Mouse (Mus musculus): ENCODE results near the gene Trim65. TPM values are rescaled to one million over a fixed set of nuclear protein-coding genes. Genes with fewer than 3 reads are reported as not detected.

Trim65 gene
- total and polyA plus RNA-seq, 3 experiments: 0.66 to 2.0 (median 1.4) TPM

GRCm38 (mm10) chr11:116076266-116076540, 54.7 kb downstream of the Trim65 start:
- Histone ChIP-seq H3K4me1 (ENCODE audit: control insufficient read depth in 1 of 2, insufficient read depth in 2 of 2) (peaks cover 7 to 37% of the 10 kb centered on the region in 2 experiments), H3K9me3 (replicated peaks; ENCODE audit: low read length) (no peaks in the 10 kb centered on the region), H3K27ac (ENCODE audit: insufficient read depth, low read depth) (no peak overlapping the region), H3K4me2 (ENCODE audit: insufficient read depth, low read depth, poor library complexity, severe bottlenecking) (no peak overlapping the region), H3K79me2 (replicated peaks; ENCODE audit: control insufficient read depth, extremely low read depth, insufficient read depth, poor library complexity, severe bottlenecking) (no peaks in the 10 kb centered on the region), H3K9ac (ENCODE audit: insufficient read depth, low read depth) (no peak overlapping the region), H3K27me3 (replicated peaks) (no peaks in the 10 kb centered on the region), H3K36me3 (replicated peaks in 1 of 2; ENCODE audit: control insufficient read depth in 1 of 2, insufficient read depth in 1 of 2, low read length in 1 of 2) (peaks cover 23 to 62% of the 10 kb centered on the region in 2 experiments), H3K4me3 (replicated peaks in 1 of 3; ENCODE audit: low read depth in 2 of 3, low read length in 2 of 3, poor library complexity in 1 of 3) (peak overlapping the region in 1 of 3 experiments; percentile 59)
- TF ChIP-seq CHD2 (IDR thresholded peaks at IDR 0.05; ENCODE audit: low read length) (no peak), E2F4 (IDR thresholded peaks at IDR 0.05; ENCODE audit: insufficient replicate concordance, low read depth, low read length) (no peak), JUND (conservative IDR thresholded peaks at IDR 0.05; ENCODE audit: low read depth, low read length) (no peak), TBP (conservative IDR thresholded peaks at IDR 0.05; ENCODE audit: low read depth, low read length) (no peak), CHD1 (IDR thresholded peaks at IDR 0.05; ENCODE audit: low read depth, low read length) (no peak), ZMIZ1 (IDR thresholded peaks at IDR 0.05; ENCODE audit: low read depth, low read length) (no peak), MXI1 (IDR thresholded peaks at IDR 0.05; ENCODE audit: low read depth, low read length) (no peak), RCOR1 (conservative IDR thresholded peaks at IDR 0.05; ENCODE audit: low read depth, low read length) (no peak), GABPA (IDR thresholded peaks at IDR 0.05; ENCODE audit: insufficient replicate concordance, low read depth, low read length) (no peak), ZC3H11A (IDR thresholded peaks at IDR 0.05; ENCODE audit: low read depth, low read length) (no peak), SIN3A (IDR thresholded peaks at IDR 0.05; ENCODE audit: low read length) (no peak), RAD21 (IDR thresholded peaks at IDR 0.05; ENCODE audit: low read depth, low read length) (no peak), TCF12 (IDR thresholded peaks at IDR 0.05; ENCODE audit: low read depth, low read length) (no peak), MYC (IDR thresholded peaks at IDR 0.05; ENCODE audit: low read depth, low read length) (no peak)
- dilution Hi-C loops (cut with MboI; ENCODE audit: extremely low pct_ligation_motif_present, extremely low pct_unique_long_range_greater_than_20kb, low sequenced_read_pairs): no loop called here
- in situ Hi-C loops (cut with MboI; ENCODE audit: low pct_ligation_motif_present, low pct_unique_long_range_greater_than_20kb, low sequenced_read_pairs): no loop called here
- no peak for DNase-seq (ENCODE audit: extremely low read depth)

- TF ChIP-seq KAT2A (IDR thresholded peaks at IDR 0.05; ENCODE audit: insufficient replicate concordance, low read length) (no peak), EP300 (IDR thresholded peaks at IDR 0.05; ENCODE audit: low read length) (no peak), MAX (IDR thresholded peaks at IDR 0.05; ENCODE audit: low read length) (no peak), TCF12 (IDR thresholded peaks at IDR 0.05; ENCODE audit: low read depth, low read length) (no peak), IRF4 (IDR thresholded peaks at IDR 0.05; ENCODE audit: low read depth, low read length) (no peak), CHD1 (IDR thresholded peaks at IDR 0.05; ENCODE audit: low read depth, low read length) (no peak), JUND (conservative IDR thresholded peaks at IDR 0.05; ENCODE audit: low read depth, low read length) (no peak), NELFE (IDR thresholded peaks at IDR 0.05; ENCODE audit: low read depth, low read length) (no peak), JUN (IDR thresholded peaks at IDR 0.05; ENCODE audit: insufficient read depth, low read depth, low read length) (no peak), SMC3 (IDR thresholded peaks at IDR 0.05; ENCODE audit: low read depth, low read length) (no peak), USF1 (IDR thresholded peaks at IDR 0.05; ENCODE audit: low read depth, low read length) (no peak), RAD21 (IDR thresholded peaks at IDR 0.05; ENCODE audit: low read depth, low read length) (no peak), MAZ (IDR thresholded peaks at IDR 0.05; ENCODE audit: low read depth, low read length) (no peak), ZC3H11A (IDR thresholded peaks at IDR 0.05; ENCODE audit: low read depth, low read length) (no peak), ELF1 (IDR thresholded peaks at IDR 0.05; ENCODE audit: low read depth, low read length) (no peak), HCFC1 (IDR thresholded peaks at IDR 0.05; ENCODE audit: low read depth, low read length) (no peak), MYC (IDR thresholded peaks at IDR 0.05; ENCODE audit: low read depth, low read length) (no peak)
- in situ Hi-C loops (cut with MboI; ENCODE audit: low pct_ligation_motif_present, low pct_unique_long_range_greater_than_20kb, low sequenced_read_pairs) (no loop called here), dilution Hi-C loops (cut with MboI; ENCODE audit: extremely low pct_ligation_motif_present, extremely low pct_unique_long_range_greater_than_20kb, low sequenced_read_pairs) (no loop called here)
- H3K4me3 ChIP-seq (replicated peaks in 1 of 3; ENCODE audit: low read depth in 2 of 3, low read length in 2 of 3, poor library complexity in 1 of 3): no peak overlapping the region
- peaks cover 18 to 57% of the 10 kb centered on the region in 2 experiments for H3K36me3 ChIP-seq (replicated peaks in 1 of 2; ENCODE audit: control insufficient read depth in 1 of 2, insufficient read depth in 1 of 2, low read length in 1 of 2)
- H3K27ac ChIP-seq (ENCODE audit: insufficient read depth, low read depth): no peak overlapping the region
- no peak overlapping the region for H3K9ac ChIP-seq (ENCODE audit: insufficient read depth, low read depth)
- no peaks in the 10 kb centered on the region for H3K27me3 ChIP-seq (replicated peaks)
- H3K4me2 ChIP-seq (ENCODE audit: insufficient read depth, low read depth, poor library complexity, severe bottlenecking): no peak overlapping the region
- DNase-seq (ENCODE audit: extremely low read depth): no peak
- peaks cover 7 to 38% of the 10 kb centered on the region in 2 experiments for H3K4me1 ChIP-seq (ENCODE audit: control insufficient read depth in 1 of 2, insufficient read depth in 2 of 2)
- H3K9me3 ChIP-seq (replicated peaks; ENCODE audit: low read length): no peaks in the 10 kb centered on the region
- no peaks in the 10 kb centered on the region for H3K79me2 ChIP-seq (replicated peaks; ENCODE audit: control insufficient read depth, extremely low read depth, insufficient read depth, poor library complexity, severe bottlenecking)
Measured at GRCm38 (mm10) chr11:116075539-116076265, 55.2 kb downstream of the Trim65 start.
